Mouse (Mus musculus) CH12.LX (cell line): Measurements from ENCODE around the gene Myom1. TPM values are rescaled to one million over a fixed set of nuclear protein-coding genes. Genes with fewer than 3 reads are reported as not detected.

Source experiments
- DNase-seq: peaks from one replicate; pipeline ENCODE4 v3.0.0-alpha.2; 2013; ENCODE audit errors: extremely low read depth
- H3K27ac ChIP-seq: 2 replicates; pipeline ENCODE4 v1.5.1; 2012; ENCODE audit warnings: low read depth, mild to moderate bottlenecking, control low read depth, moderate library complexity; ENCODE audit not compliant: insufficient read depth
- H3K27me3 ChIP-seq: replicated peaks from 2 replicates; pipeline ENCODE3; 2012; ENCODE audit warnings: inconsistent platforms
- H3K36me3 ChIP-seq, 2 experiments: replicated peaks in 1 of 2; 2 replicates each; pipeline versions ENCODE3 to v1.6.1; 2012; ENCODE audit warnings: inconsistent platforms in 1 of 2, low read length in 1 of 2, mild to moderate bottlenecking in 1 of 2, mixed read lengths in 1 of 2, moderate library complexity in 1 of 2; ENCODE audit not compliant: control insufficient read depth in 1 of 2, insufficient read depth in 1 of 2
- H3K4me1 ChIP-seq, 2 experiments: 2 replicates each; pipeline ENCODE4 v1.6.1; 2012; ENCODE audit warnings: inconsistent platforms in 1 of 2, moderate library complexity in 1 of 2; ENCODE audit not compliant: insufficient read depth in 2 of 2, control insufficient read depth in 1 of 2
- H3K4me2 ChIP-seq: 2 replicates; pipeline ENCODE4 v1.6.1; 2012; ENCODE audit warnings: low read depth, mild to moderate bottlenecking, control low read depth; ENCODE audit not compliant: poor library complexity, insufficient read depth, severe bottlenecking
- H3K4me3 ChIP-seq, 3 experiments: fragments of 150-350 bp in 1 of 3; sonication (generic) in 1 of 3; replicated peaks in 1 of 3; 2 replicates each; pipeline versions ENCODE3 to v1.5.1; 2011 to 2012; ENCODE audit warnings: low read depth in 2 of 3, low read length in 2 of 3, mild to moderate bottlenecking in 2 of 3, moderate library complexity in 2 of 3, control low read depth in 1 of 3, improper control_type of control experiment in 1 of 3, inconsistent platforms in 1 of 3, mixed read lengths in 1 of 3; ENCODE audit not compliant: poor library complexity in 1 of 3
- H3K79me2 ChIP-seq: replicated peaks from 2 replicates; pipeline ENCODE4 v1.6.1; 2012; ENCODE audit warnings: mild to moderate bottlenecking, moderate library complexity; ENCODE audit not compliant: control insufficient read depth, poor library complexity, insufficient read depth, severe bottlenecking; ENCODE audit errors: extremely low read depth
- H3K9ac ChIP-seq: 2 replicates; pipeline ENCODE4 v1.6.1; 2012; ENCODE audit warnings: low read depth, mild to moderate bottlenecking, control low read depth, moderate library complexity; ENCODE audit not compliant: insufficient read depth
- H3K9me3 ChIP-seq: replicated peaks from 2 replicates; pipeline ENCODE3; 2012; ENCODE audit warnings: low read length, inconsistent platforms, mixed read lengths
- CTCF ChIP-seq, 2 experiments: IDR thresholded peaks in 1 of 2; conservative IDR thresholded peaks in 1 of 2; 2 replicates each; pipeline ENCODE4 v1.5.1; 2011 to 2012; ENCODE audit warnings: low read depth in 2 of 2, low read length in 2 of 2, improper control_type of control experiment in 1 of 2, inconsistent platforms in 1 of 2, mild to moderate bottlenecking in 1 of 2, moderate library complexity in 1 of 2
- E2F4 ChIP-seq: IDR thresholded peaks from 2 replicates; pipeline ENCODE4 v1.6.1; 2011; ENCODE audit warnings: low read depth, low read length, improper control_type of control experiment; ENCODE audit not compliant: insufficient replicate concordance
- ELF1 ChIP-seq: IDR thresholded peaks from 2 replicates; pipeline ENCODE4 v1.6.1; 2014; ENCODE audit warnings: low read depth, mild to moderate bottlenecking, inconsistent platforms, low read length, improper control_type of control experiment
- JUND ChIP-seq: conservative IDR thresholded peaks from 2 replicates; pipeline ENCODE4 v1.6.1; 2011; ENCODE audit warnings: low read depth, low read length, improper control_type of control experiment
- KAT2A ChIP-seq: IDR thresholded peaks from 2 replicates; pipeline ENCODE4 v1.6.1; 2012; ENCODE audit warnings: low read length, improper control_type of control experiment, inconsistent platforms; ENCODE audit not compliant: insufficient replicate concordance
- MAX ChIP-seq: IDR thresholded peaks from 2 replicates; pipeline ENCODE4 v1.6.1; 2011; ENCODE audit warnings: low read length, improper control_type of control experiment
- MEF2A ChIP-seq: IDR thresholded peaks from 2 replicates; pipeline ENCODE4 v1.6.1; 2014; ENCODE audit warnings: low read depth, mild to moderate bottlenecking, inconsistent platforms, low read length, improper control_type of control experiment, borderline replicate concordance
- MYC ChIP-seq: IDR thresholded peaks from 2 replicates; pipeline ENCODE4 v1.6.1; 2011; ENCODE audit warnings: low read depth, mild to moderate bottlenecking, improper control_type of control experiment, low read length
- NRF1 ChIP-seq: IDR thresholded peaks from 2 replicates; pipeline ENCODE4 v1.6.1; 2014; ENCODE audit warnings: low read depth, mild to moderate bottlenecking, inconsistent platforms, low read length, improper control_type of control experiment, moderate library complexity
- RAD21 ChIP-seq: IDR thresholded peaks from 2 replicates; pipeline ENCODE4 v1.6.1; 2011; ENCODE audit warnings: low read depth, mild to moderate bottlenecking, low read length, improper control_type of control experiment, moderate library complexity
- SIN3A ChIP-seq: IDR thresholded peaks from 2 replicates; pipeline ENCODE4 v1.6.1; 2012; ENCODE audit warnings: low read length, improper control_type of control experiment, inconsistent platforms
- SMC3 ChIP-seq: IDR thresholded peaks from 2 replicates; pipeline ENCODE4 v1.6.1; 2011; ENCODE audit warnings: low read depth, low read length, improper control_type of control experiment
- TBP ChIP-seq: conservative IDR thresholded peaks from 2 replicates; pipeline ENCODE4 v1.6.1; 2011; ENCODE audit warnings: low read depth, low read length, improper control_type of control experiment
- USF1 ChIP-seq: IDR thresholded peaks from 2 replicates; pipeline ENCODE4 v1.6.1; 2014; ENCODE audit warnings: low read depth, mild to moderate bottlenecking, inconsistent platforms, low read length, improper control_type of control experiment
- ZC3H11A ChIP-seq: IDR thresholded peaks from 2 replicates; pipeline ENCODE4 v1.6.1; 2012; ENCODE audit warnings: low read depth, mild to moderate bottlenecking, inconsistent platforms, low read length, improper control_type of control experiment
- ZNF384 ChIP-seq: IDR thresholded peaks from 2 replicates; pipeline ENCODE4 v1.6.1; 2012; ENCODE audit warnings: low read depth, low read length, improper control_type of control experiment, inconsistent platforms
- dilution Hi-C: fragments of 300-500 bp; cut with MboI; formaldehyde crosslinking; loops from 2 replicates; pipeline ENCODE4 v1.14.3; 2020; ENCODE audit warnings: low sequenced_read_pairs; ENCODE audit not compliant: extremely low pct_unique_long_range_greater_than_20kb, extremely low pct_ligation_motif_present
- in situ Hi-C: fragments of 300-500 bp; cut with MboI; formaldehyde crosslinking; loops from 3 replicates; pipeline ENCODE4 v1.14.3; 2019; ENCODE audit warnings: low sequenced_read_pairs, low pct_ligation_motif_present, low pct_unique_long_range_greater_than_20kb, mixed read lengths
- polyA plus RNA-seq: library from polyadenylated mRNA; unstranded; fragments of >175 nt; gene quantifications from 2 replicates; pipeline ENCODE4 v1.2.1, GENCODE M21; 2012; ENCODE audit warnings: low read depth; ENCODE audit not compliant: insufficient read length
- total RNA-seq, 2 experiments: library from RNA; depleted of rRNA; stranded (reverse); fragments of 300-350 nt in 1 of 2; fragments of >200 nt in 1 of 2; gene quantifications; 2 replicates each; pipeline ENCODE4 v1.2.3; 2012 to 2014

Myom1 gene
- total and polyA plus RNA-seq, 3 experiments, result 0.26 to 0.93 (median 0.55) TPM

- Histone ChIP-seq H3K36me3 (no peaks in the 10 kb centered on the region), H3K9me3 (no peaks in the 10 kb centered on the region), H3K27me3 (no peaks in the 10 kb centered on the region), H3K79me2 (no peaks in the 10 kb centered on the region), H3K4me3 (no peak overlapping the region), H3K4me2 (peak overlapping the region; percentile 27), H3K9ac (no peak overlapping the region), H3K4me1 (peaks cover 8 to 36% of the 10 kb centered on the region in 2 experiments), H3K27ac (no peak overlapping the region)
- TF ChIP-seq MAX (no peak), RAD21 (peak; percentile 5), CTCF (conservative IDR thresholded peaks at IDR 0.05 in 1 of 2, IDR thresholded peaks at IDR 0.05 in 1 of 2; ENCODE audit: low read depth in 2 of 2, low read length in 2 of 2) (peak in 1 of 2 experiments; percentile 18; a peak in 1 of 4 replicates)
- dilution Hi-C loops, result no loop called here
- in situ Hi-C loops, result loop anchor here (10.0 kb wide), 1 partner anchor 222 kb away; no protein-coding TSS in a partner anchor
- no peak for DNase-seq
These were observed 35.2 kb upstream of the Myom1 start for GRCm38 (mm10) chr17:70967191-70967590.

GRCm38 (mm10) chr17:70967646-70968045 lies 34.8 kb upstream of the Myom1 start:
- in situ Hi-C loops (loop anchor here (10.0 kb wide), 1 partner anchor 223 kb away; no protein-coding TSS in a partner anchor), dilution Hi-C loops (no loop called here)
- H3K4me1 ChIP-seq, result peaks cover 8 to 36% of the 10 kb centered on the region in 2 experiments
- no peak for TF ChIP-seq USF1
- no peak for TF ChIP-seq KAT2A
- no peak for TF ChIP-seq ZNF384
- TF ChIP-seq SMC3, result no peak
- TF ChIP-seq E2F4, result no peak
- no peak for TF ChIP-seq NRF1
- no peak for TF ChIP-seq TBP
- TF ChIP-seq MYC, result no peak
- H3K79me2 ChIP-seq, result no peaks in the 10 kb centered on the region
- no peak for DNase-seq
- no peaks in the 10 kb centered on the region for H3K36me3 ChIP-seq
- H3K27me3 ChIP-seq, result no peaks in the 10 kb centered on the region
- H3K9me3 ChIP-seq, result no peaks in the 10 kb centered on the region
- H3K4me2 ChIP-seq, result peak overlapping the region; percentile 27
- H3K9ac ChIP-seq, result no peak overlapping the region
- H3K27ac ChIP-seq, result no peak overlapping the region
- H3K4me3 ChIP-seq, result no peak overlapping the region

- peaks cover 8 to 40% of the 10 kb centered on the region in 2 experiments for H3K4me1 ChIP-seq
- H3K9me3 ChIP-seq, result no peaks in the 10 kb centered on the region
- H3K36me3 ChIP-seq, result peaks cover 6 to 8% of the 10 kb centered on the region in 2 experiments
- peak; percentile 53 for DNase-seq
- H3K27ac ChIP-seq, result no peak overlapping the region
- peak overlapping the region; percentile 50 for H3K4me2 ChIP-seq
- no peaks in the 10 kb centered on the region for H3K27me3 ChIP-seq
- dilution Hi-C loops (no loop called here), in situ Hi-C loops (loop anchor here (10.0 kb wide), 1 partner anchor 224 kb away; no protein-coding TSS in a partner anchor)
- peak; percentile 74 for TF ChIP-seq SMC3
- TF ChIP-seq ELF1, result no peak
- TF ChIP-seq SIN3A, result peak; percentile 69; the same call in 1 of the 2 replicates
- no peak for TF ChIP-seq JUND
- TF ChIP-seq RAD21, result peak; percentile 94
- peak; percentile 54; the same call in 1 of the 2 replicates for TF ChIP-seq ZC3H11A
- TF ChIP-seq MEF2A, result peak; percentile 47; the same call in 1 of the 2 replicates
- TF ChIP-seq CTCF (conservative IDR thresholded peaks at IDR 0.05 in 1 of 2, IDR thresholded peaks at IDR 0.05 in 1 of 2; ENCODE audit: low read depth in 2 of 2, low read length in 2 of 2), result peak; percentile 23 to 84; a peak in 3 of 4 replicates
- TF ChIP-seq ZNF384, result peak; percentile 19; the same call in 1 of the 2 replicates
- H3K79me2 ChIP-seq, result no peaks in the 10 kb centered on the region
- H3K9ac ChIP-seq, result no peak overlapping the region; the same call in 1 of the 2 replicates
- H3K4me3 ChIP-seq, result no peak overlapping the region
These were observed 33.7 kb upstream of the Myom1 start for GRCm38 (mm10) chr17:70968606-70969191.
